Mouse (Mus musculus) liver, embryonic 14.5 days (tissue): ENCODE results near the gene Tm6sf1.

Experiments used
- CTCF ChIP-seq: IDR thresholded peaks from 2 replicates; pipeline ENCODE4 v1.5.1; 2016; ENCODE audit warnings: antibody characterized with exemption, low read depth, control low read depth
- EP300 ChIP-seq: IDR thresholded peaks from 2 replicates; pipeline ENCODE4 v1.6.1; 2016; ENCODE audit warnings: antibody characterized with exemption, low read depth

- TF ChIP-seq CTCF (no peak), EP300 (no peak)
Measured at GRCm38 (mm10) chr7:81843903-81844302, 14.9 kb upstream of the Tm6sf1 start.
